Mouse (Mus musculus) liver, embryonic 14.5 days (tissue): ENCODE results near the gene Lmf1. TPM values are rescaled to one million over a fixed set of nuclear protein-coding genes. Genes with fewer than 3 reads are reported as not detected.

Experiments
- ATAC-seq: fragments of 200-750 bp; cut with Nextera tagmentation; 2 replicates; pipeline ENCODE4 v1.8.0; 2017; ENCODE audit warnings: moderate number of reproducible peaks, mild to moderate bottlenecking, moderate library complexity; ENCODE audit not compliant: insufficient read depth
- DNase-seq, 3 experiments: peaks; one replicate each; pipeline ENCODE4 v3.0.0-alpha.2; 2012 to 2013; ENCODE audit warnings: low read depth in 3 of 3, low spot score in 3 of 3
- H3K27ac ChIP-seq: fragments of 300-500 bp; sonication (generic); 2 replicates; pipeline ENCODE4 v1.5.1; 2014; ENCODE audit warnings: moderate library complexity, mild to moderate bottlenecking, control low read depth, inconsistent platforms
- H3K27me3 ChIP-seq: fragments of 300-500 bp; sonication (generic); 2 replicates; pipeline ENCODE4 v1.6.1; 2014; ENCODE audit warnings: mild to moderate bottlenecking, low read length, moderate library complexity; ENCODE audit not compliant: control insufficient read depth, insufficient read depth
- H3K36me3 ChIP-seq: fragments of 300-500 bp; sonication (generic); replicated peaks from 2 replicates; pipeline ENCODE4 v1.6.1; 2014; ENCODE audit warnings: low read depth; ENCODE audit not compliant: control insufficient read depth, insufficient read depth
- H3K4me1 ChIP-seq, 2 experiments: fragments of 200-500 bp in 1 of 2; fragments of 300-500 bp in 1 of 2; sonication (generic) in 1 of 2; replicated peaks; 2 replicates each; pipeline ENCODE4 v1.6.1; 2012 to 2014; ENCODE audit warnings: antibody characterized with exemption in 1 of 2, inconsistent platforms in 1 of 2, low read length in 1 of 2; ENCODE audit not compliant: control insufficient read depth in 2 of 2, insufficient read depth in 2 of 2
- H3K4me2 ChIP-seq: fragments of 300-500 bp; sonication (generic); 2 replicates; pipeline ENCODE4 v1.6.1; 2014; ENCODE audit warnings: low read depth, mild to moderate bottlenecking, control low read depth, moderate library complexity
- H3K4me3 ChIP-seq, 2 experiments: fragments of 200-500 bp in 1 of 2; fragments of 300-500 bp in 1 of 2; sonication (generic) in 1 of 2; 2 replicates each; pipeline ENCODE4 v1.5.1; 2012 to 2014; ENCODE audit warnings: low read depth in 2 of 2, low read length in 2 of 2, mild to moderate bottlenecking in 2 of 2, control low read depth in 1 of 2, inconsistent platforms in 1 of 2, moderate library complexity in 1 of 2; ENCODE audit not compliant: insufficient read depth in 1 of 2
- H3K9ac ChIP-seq: fragments of 300-500 bp; sonication (generic); replicated peaks from 2 replicates; pipeline ENCODE4 v1.6.1; 2014; ENCODE audit warnings: mild to moderate bottlenecking, control low read depth, moderate library complexity
- H3K9me3 ChIP-seq: fragments of 300-500 bp; sonication (generic); 2 replicates; pipeline ENCODE4 v1.6.1; 2016; ENCODE audit warnings: low read length, mixed read lengths; ENCODE audit not compliant: control insufficient read depth
- CTCF ChIP-seq: IDR thresholded peaks from 2 replicates; pipeline ENCODE4 v1.5.1; 2016; ENCODE audit warnings: antibody characterized with exemption, low read depth, control low read depth
- EP300 ChIP-seq: IDR thresholded peaks from 2 replicates; pipeline ENCODE4 v1.6.1; 2016; ENCODE audit warnings: antibody characterized with exemption, low read depth
- WGBS: fragments of 180-500 bp; shearing (Covaris S2); extraction: QIAGEN DNeasy Blood & Tissue Kit; methylation state at CpG from one replicate; pipeline ENCODE4 v1.1.7; 2014; ENCODE audit not compliant: insufficient replicate concordance; 5-methylcytosine and 5-hydroxymethylcytosine counted together
- polyA plus RNA-seq, 2 experiments: library from polyadenylated mRNA; depleted of rRNA in 1 of 2; stranded (reverse) in 1 of 2; unstranded in 1 of 2; fragments of >200 nt; fragmentation: Nextera tagmentation in 1 of 2; extraction: Ambion mirVana in 1 of 2; gene quantifications; 2 replicates each; pipeline versions ENCODE4 v1.2.1 to v1.2.3; 2012 to 2014

The Lmf1 gene
- polyA plus RNA-seq, 2 experiments: 3.4 to 9.3 TPM

DNA sequence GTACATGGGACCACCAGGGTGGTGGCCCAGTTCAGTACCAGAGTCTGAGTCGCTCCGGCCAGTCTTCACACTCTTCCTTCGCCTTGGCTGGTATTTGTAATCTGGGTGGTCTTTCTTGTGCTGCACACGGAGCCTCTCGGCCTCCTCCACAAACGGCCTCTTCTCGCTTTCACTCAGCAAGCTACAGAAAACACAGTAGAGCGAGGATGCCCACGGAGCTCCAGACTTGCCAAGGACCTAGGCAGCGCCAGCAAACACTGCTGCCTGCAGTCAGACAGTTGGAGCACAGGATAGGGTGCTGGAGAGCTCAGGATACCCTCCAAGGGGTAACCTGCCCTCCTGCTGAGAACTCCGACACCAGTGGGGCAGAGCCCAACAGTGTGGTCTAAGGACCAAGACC lies 10.0 kb upstream of the Lmf1 start:
- no peaks in the 10 kb centered on the region for H3K9me3 ChIP-seq
- ATAC-seq (no peak), DNase-seq (no peak)
- H3K4me2 ChIP-seq: no peak overlapping the region
- 68% methylated on average over 11 of the region's 11 CpGs for whole genome bisulfite sequencing
- no peaks in the 10 kb centered on the region for H3K36me3 ChIP-seq
- TF ChIP-seq CTCF: no peak
- TF ChIP-seq EP300: no peak
- H3K4me3 ChIP-seq: no peak overlapping the region
- H3K9ac ChIP-seq: no peak overlapping the region
- peaks cover 36% of the 10 kb centered on the region for H3K27me3 ChIP-seq
- H3K27ac ChIP-seq: no peak overlapping the region
- H3K4me1 ChIP-seq: no peaks in the 10 kb centered on the region

- 5% methylated on average over 54 of the region's 54 CpGs for WGBS
- H3K27me3 ChIP-seq: peaks cover 36% of the 10 kb centered on the region
- no peak overlapping the region for H3K27ac ChIP-seq
- H3K4me1 ChIP-seq: no peaks in the 10 kb centered on the region
- no peaks in the 10 kb centered on the region for H3K36me3 ChIP-seq
- peak overlapping the region in 1 of 2 experiments; percentile 25; a peak in 2 of 4 replicates for H3K4me3 ChIP-seq
- peak overlapping the region; percentile 31 for H3K4me2 ChIP-seq
- H3K9me3 ChIP-seq: no peaks in the 10 kb centered on the region
- TF ChIP-seq EP300: no peak
- no peak for TF ChIP-seq CTCF
- H3K9ac ChIP-seq: no peak overlapping the region
- DNase-seq (no peak), ATAC-seq (no peak)
These were observed 8.8 kb upstream of the Lmf1 start for GRCm38 (mm10) chr17:25569833-25570647.

DNA sequence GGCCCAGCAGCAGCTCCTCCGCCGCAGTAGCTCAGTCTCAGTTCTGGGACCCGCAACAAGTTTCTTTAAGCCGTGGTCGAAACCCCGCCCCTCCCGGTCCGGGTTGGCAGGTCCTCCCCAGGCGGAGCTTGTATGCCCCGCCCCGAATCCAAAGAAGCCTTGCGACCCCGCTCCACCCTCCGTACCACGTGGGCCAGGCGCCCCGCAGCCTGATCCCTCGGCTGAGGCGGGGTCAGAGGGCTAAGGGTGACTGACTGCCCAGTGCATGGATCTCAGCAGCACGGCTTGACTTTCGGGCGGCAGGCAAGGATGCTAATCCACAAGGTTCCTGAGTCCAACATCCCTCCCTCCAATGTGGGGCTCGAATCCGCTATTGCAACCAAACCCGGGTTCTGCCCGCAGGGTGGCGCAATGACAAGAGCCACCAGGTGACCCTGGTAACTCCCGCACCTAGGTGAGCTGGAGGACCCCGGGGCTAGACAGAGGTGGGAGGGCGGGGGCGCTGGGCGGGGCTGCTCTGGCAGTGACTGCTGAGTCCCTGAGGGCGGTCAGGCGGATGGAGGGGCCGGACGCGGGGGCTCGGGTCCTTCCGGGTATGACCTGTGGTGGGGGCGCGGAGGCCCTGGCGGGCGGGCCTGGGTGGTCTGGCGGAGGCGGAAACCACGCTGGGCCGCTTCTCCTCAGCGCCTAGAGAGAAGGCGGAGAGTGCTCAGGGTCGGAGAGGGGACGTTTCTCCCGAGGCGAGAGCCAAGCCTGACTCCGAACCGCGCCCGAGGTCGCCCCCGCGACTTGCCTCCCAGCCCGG lies 8.0 kb upstream of the Lmf1 start, which contains the start of gene Sox8:
TSS of gene Sox8 (minus strand) at position 39 of the 805 bp plus-strand sequence.
- H3K36me3 ChIP-seq: no peaks in the 10 kb centered on the region
- TF ChIP-seq CTCF: peak; percentile 19; the same call in 1 of the 2 replicates
- TF ChIP-seq EP300: no peak
- no peaks in the 10 kb centered on the region for H3K4me1 ChIP-seq
- DNase-seq (peak in 1 of 3 experiments; percentile 24), ATAC-seq (peak; percentile 47; the same call in 1 of the 2 replicates)
- no peak within 1 kb of the TSS for H3K27ac ChIP-seq
- H3K4me2 ChIP-seq: peak within 1 kb of the TSS; percentile 31
- H3K9me3 ChIP-seq: no peaks in the 10 kb centered on the region
- WGBS: under 1% methylated on average over 60 of the region's 61 CpGs
- H3K27me3 ChIP-seq: peaks cover 36% of the 10 kb centered on the region
- H3K4me3 ChIP-seq: peak within 1 kb of the TSS; percentile 20 to 25; a peak in 3 of 4 replicates
- no peak within 1 kb of the TSS for H3K9ac ChIP-seq

- no peak overlapping the region; a peak in 1 of 4 replicates for H3K4me3 ChIP-seq
- H3K9me3 ChIP-seq: no peaks in the 10 kb centered on the region
- DNase-seq (no peak), ATAC-seq (no peak)
- no peaks in the 10 kb centered on the region for H3K4me1 ChIP-seq
- no peak overlapping the region for H3K27ac ChIP-seq
- H3K4me2 ChIP-seq: peak overlapping the region; percentile 31
- no peak for TF ChIP-seq EP300
- TF ChIP-seq CTCF: no peak
- 5% methylated on average over 8 of the region's 8 CpGs for WGBS
- no peaks in the 10 kb centered on the region for H3K36me3 ChIP-seq
- peaks cover 36% of the 10 kb centered on the region for H3K27me3 ChIP-seq
- no peak overlapping the region for H3K9ac ChIP-seq
These were observed 7.4 kb upstream of the Lmf1 start for GRCm38 (mm10) chr17:25571453-25571820.
